ENCODE assay signal across 8 mouse cellular contexts in genomic region chr5:77407341-77408298, GRCm38 (mm10). TPM values are rescaled to one million over a fixed set of nuclear protein-coding genes. Genes with fewer than 3 reads are reported as not detected.
DNase-seq lines count a peak whose midpoint lies in the region; ATAC-seq lines count a peak whose summit lies in the region.

Gene Igfbp7, minus strand, starts transcription at chr5:77408041.

- ATAC-seq in forebrain, embryonic 13.5 days: peak; percentile 97
- peak; percentile 84 for ATAC-seq in heart, embryonic 15.5 days (replicated peaks; ENCODE audit: insufficient number of reproducible peaks, insufficient read depth, low FRiP score, low read depth)
- peak; percentile 54; the same call in 1 of the 2 replicates for ATAC-seq in liver, embryonic 12.5 days

- H3K4me2 ChIP-seq in forebrain, embryonic 13.5 days: peak within 1 kb of the TSS; percentile 90
- peak within 1 kb of the TSS; percentile 99 for H3K4me2 ChIP-seq in heart, embryonic 15.5 days
- H3K4me2 ChIP-seq in liver, embryonic 12.5 days: peak within 1 kb of the TSS; percentile 73

- H3K27ac ChIP-seq in forebrain, embryonic 13.5 days: no peak within 1 kb of the TSS
- H3K27ac ChIP-seq in heart, embryonic 15.5 days: peak within 1 kb of the TSS; percentile 73
- H3K27ac ChIP-seq in liver, embryonic 12.5 days: no peak within 1 kb of the TSS

- H3K9ac ChIP-seq in forebrain, embryonic 13.5 days: peak within 1 kb of the TSS; percentile 72
- peak within 1 kb of the TSS; percentile 60 for H3K9ac ChIP-seq in heart, embryonic 15.5 days
- peak within 1 kb of the TSS; percentile 32 for H3K9ac ChIP-seq in liver, embryonic 12.5 days

- no peaks in the 10 kb centered on the region for H3K36me3 ChIP-seq in forebrain, embryonic 13.5 days (ENCODE audit: poor library complexity, severe bottlenecking)
- no peaks in the 10 kb centered on the region for H3K36me3 ChIP-seq in heart, embryonic 15.5 days
- H3K36me3 ChIP-seq in liver, embryonic 12.5 days: no peaks in the 10 kb centered on the region

- 5% methylated on average over 81 of the region's 101 CpGs for WGBS in forebrain, embryonic 13.5 days
- 5% methylated on average over 79 of the region's 101 CpGs for WGBS in heart, embryonic 15.5 days
- WGBS in liver, embryonic 12.5 days (ENCODE audit: insufficient replicate concordance): 8% methylated on average over 82 of the region's 101 CpGs

- H3K9me3 ChIP-seq in forebrain, embryonic 13.5 days (replicated peaks): no peaks in the 10 kb centered on the region
- no peaks in the 10 kb centered on the region for H3K9me3 ChIP-seq in heart, embryonic 15.5 days (replicated peaks)
- no peaks in the 10 kb centered on the region for H3K9me3 ChIP-seq in liver, embryonic 12.5 days (replicated peaks)

- peak; percentile 58 to 68 for DNase-seq in B cell, adult 2 months
- peak; percentile 90 for DNase-seq in adrenal gland, postnatal 14 days
- peak; percentile 91 for DNase-seq in kidney, postnatal 10 days
- peak; percentile 11 for DNase-seq in naive thymus-derived CD4-positive, alpha-beta T cell, adult 2 months (ENCODE audit: low read depth)
- peak; percentile 18 for DNase-seq in telencephalon, adult 2 months (ENCODE audit: low read depth, low spot score)

- H3K4me3 ChIP-seq in forebrain, embryonic 13.5 days: peak within 1 kb of the TSS; percentile 58
- peak within 1 kb of the TSS; percentile 69 for H3K4me3 ChIP-seq in heart, embryonic 15.5 days
- H3K4me3 ChIP-seq in liver, embryonic 12.5 days: peak within 1 kb of the TSS; percentile 49

- peaks cover 10% of the 10 kb centered on the region; the same call in 1 of the 2 replicates for H3K4me1 ChIP-seq in forebrain, embryonic 13.5 days
- peaks cover 15% of the 10 kb centered on the region for H3K4me1 ChIP-seq in heart, embryonic 15.5 days (replicated peaks)
- H3K4me1 ChIP-seq in liver, embryonic 12.5 days: peaks cover 9% of the 10 kb centered on the region

- H3K27me3 ChIP-seq in forebrain, embryonic 13.5 days: peaks cover 34% of the 10 kb centered on the region
- H3K27me3 ChIP-seq in heart, embryonic 15.5 days: peaks cover 17% of the 10 kb centered on the region; the same call in 1 of the 2 replicates
- peaks cover 39% of the 10 kb centered on the region for H3K27me3 ChIP-seq in liver, embryonic 12.5 days (replicated peaks)

RNA-seq across cellular contexts. Expression of gene Igfbp7, which starts in this region (rescaled TPM):
- 819 and 844 TPM in 2 replicates for total RNA-seq in adrenal gland, postnatal 14 days (2021)
- polyA plus RNA-seq in forebrain, embryonic 13.5 days (2015; fragmentation: Nextera tagmentation; extraction: Ambion mirVana): 44.2 and 47.9 TPM in 2 replicates
- 74.2 and 78.7 TPM in 2 replicates for polyA plus RNA-seq in heart, embryonic 15.5 days (2015; fragmentation: Nextera tagmentation; extraction: Ambion mirVana)
- 13.4 and 14.2 TPM in 2 replicates for polyA plus RNA-seq in liver, embryonic 12.5 days (2016; fragmentation: Nextera tagmentation; extraction: Ambion mirVana)

Comparison
In these comparisons a context has a peak if more than half of its experiments do, and no peak if none do; other contexts are left out.
1. DNase-seq: peak in every context shown above with its lines; median percentile 91 in kidney, postnatal 10 days; 90 in adrenal gland, postnatal 14 days; 63 in B cell, adult 2 months; 18 in telencephalon, adult 2 months; 11 in naive thymus-derived CD4-positive, alpha-beta T cell, adult 2 months.